Mouse (Mus musculus) gonadal fat pad, adult 2 months (tissue): ENCODE measurements around the gene Xpo1. TPM values are rescaled to one million over a fixed set of nuclear protein-coding genes. Genes with fewer than 3 reads are reported as not detected.
"Not testable (repeated sequence)": the region's sequence is repeated elsewhere in the genome, so short reads cannot be mapped to it uniquely, and the experiment has no call there.

Source experiments
- DNase-seq: peaks from one replicate; pipeline ENCODE4 v3.0.0-alpha.2; 2012; ENCODE audit warnings: low read depth
- polyA plus RNA-seq: library from polyadenylated mRNA; depleted of rRNA; stranded (reverse); fragments of >200 nt; gene quantifications from 2 replicates; pipeline ENCODE4 v1.2.3, GENCODE M21; 2012; rRNA removed

Xpo1 gene
- polyA plus RNA-seq, 1 experiment = 7.4 TPM

GRCm38 (mm10) chr11:23298301-23298700, 42.5 kb downstream of the Xpo1 start:
- DNase-seq = no peak

- DNase-seq = no peak
These were observed 44.1 kb downstream of the Xpo1 start for GRCm38 (mm10) chr11:23299910-23300309.

GRCm38 (mm10) chr11:23303126-23303525, 47.3 kb downstream of the Xpo1 start:
- DNase-seq = no peak

- not testable (repeated sequence) for DNase-seq
These were observed 49.3 kb downstream of the Xpo1 start for GRCm38 (mm10) chr11:23305101-23305672.

- DNase-seq = no peak
These were observed 50.1 kb downstream of the Xpo1 start for GRCm38 (mm10) chr11:23305673-23306608.

GRCm38 (mm10) chr11:23306764-23307565, 51.1 kb downstream of the Xpo1 start, which contains the start of gene Usp34:
Usp34 (plus strand) TSS chr11:23306895.
- no peak for DNase-seq

GRCm38 (mm10) chr11:23307566-23307920, 51.7 kb downstream of the Xpo1 start:
- DNase-seq = no peak

- no peak for DNase-seq
These were observed 57.7 kb downstream of the Xpo1 start for GRCm38 (mm10) chr11:23313496-23313895.

- no peak for DNase-seq
These were observed 73.6 kb downstream of the Xpo1 start for GRCm38 (mm10) chr11:23329413-23329812.

GRCm38 (mm10) chr11:23332136-23332535, 76.3 kb downstream of the Xpo1 start:
- DNase-seq = no peak

- no peak for DNase-seq
These were observed 79.3 kb downstream of the Xpo1 start for GRCm38 (mm10) chr11:23335160-23335559.

Other genes starting within 250 kb of the Xpo1 start
- 2.5 and 2.8 TPM in 2 replicates for gene Fam161a, start 248.5 kb upstream of the Xpo1 start, polyA plus RNA-seq
- 15.1 and 15.6 TPM in 2 replicates for gene Usp34, start 50.9 kb downstream of the Xpo1 start, polyA plus RNA-seq
- gene Ahsa2, start 242.0 kb downstream of the Xpo1 start, polyA plus RNA-seq = 8.8 and 9.2 TPM in 2 replicates